In genomic region chr12:91673141-91673540, GRCm38 (mm10) we compare ENCODE assay signal across 11 mouse cellular contexts.
A peak's percentile ranks its signal among the peaks of the same experiment; 100 is the strongest.
DNase-seq lines count a peak whose midpoint lies in the region; ATAC-seq and TF ChIP-seq lines count a peak whose summit lies in the region.
"Had no signal": no experiment of that assay in that cellular context is flagged by ENCODE, and none has a peak within 500 bp of the region (broad histone marks: within the 10 kb centered on the region; RNA-seq: fewer than 3 reads in every experiment).

No protein-coding gene starts in this region.

- no peaks in the 10 kb centered on the region for H3K79me2 ChIP-seq in heart, adult 2 months (replicated peaks; ENCODE audit: control insufficient read depth, insufficient read depth, low read length)

- H3K9me3 ChIP-seq in heart, embryonic 11.5 days (replicated peaks; ENCODE audit: control insufficient read depth, low read length): no peaks in the 10 kb centered on the region
- no peaks in the 10 kb centered on the region for H3K9me3 ChIP-seq in E14TG2a.4 (ENCODE audit: low read length)
- H3K9me3 ChIP-seq: heart, embryonic 12.5 days; hindbrain, embryonic 15.5 days had no signal

- DNase-seq in heart, adult 2 months: no peak
- peak; percentile 10 for DNase-seq in left cerebral cortex, postnatal 4 days
- no peak for DNase-seq in left cerebral cortex, postnatal 25 days (ENCODE audit: low spot score in 2 of 2)
- DNase-seq in kidney, postnatal 4 days: peak; percentile 24 to 40
- no peak for DNase-seq in cerebellum, adult 11-12 months
- no peak for DNase-seq in right cerebral cortex, postnatal 14 days
- DNase-seq: adrenal gland, postnatal 10 days had no signal

- no peaks in the 10 kb centered on the region for H3K36me3 ChIP-seq in heart, adult 2 months (ENCODE audit: control insufficient read depth, insufficient read depth, low read length)
- H3K36me3 ChIP-seq in heart, embryonic 11.5 days (ENCODE audit: control insufficient read depth, insufficient read depth, low read length): no peaks in the 10 kb centered on the region
- peaks cover 59% of the 10 kb centered on the region for H3K36me3 ChIP-seq in E14TG2a.4 (ENCODE audit: insufficient read depth, low read length)
- H3K36me3 ChIP-seq: heart, embryonic 12.5 days; hindbrain, embryonic 15.5 days had no signal

- H3K4me2 ChIP-seq in heart, embryonic 11.5 days: no peak overlapping the region
- H3K4me2 ChIP-seq: heart, embryonic 12.5 days; hindbrain, embryonic 15.5 days had no signal

- H3K4me1 ChIP-seq in heart, adult 2 months (ENCODE audit: control insufficient read depth, insufficient read depth, low read length): peaks cover 3% of the 10 kb centered on the region
- peaks cover 4% of the 10 kb centered on the region; the same call in 1 of the 2 replicates for H3K4me1 ChIP-seq in heart, embryonic 11.5 days (ENCODE audit: control insufficient read depth, insufficient read depth, low read length)
- peaks cover 33% of the 10 kb centered on the region for H3K4me1 ChIP-seq in E14TG2a.4 (replicated peaks; ENCODE audit: low read depth, low read length)

- no peak overlapping the region for H3K27ac ChIP-seq in heart, adult 2 months
- no peak overlapping the region for H3K27ac ChIP-seq in heart, embryonic 11.5 days (ENCODE audit: low read depth, low read length)

- TF ChIP-seq POLR2A in heart, adult 2 months (IDR thresholded peaks at IDR 0.05; ENCODE audit: insufficient read depth, low read depth, low read length): no peak

- whole genome bisulfite sequencing in heart, adult 2 months: 84% methylated on average over 6 of the region's 6 CpGs
- 86% methylated on average over 6 of the region's 6 CpGs for WGBS in heart, embryonic 11.5 days (ENCODE audit: insufficient replicate concordance)

- peak; percentile 11; the same call in 1 of the 2 replicates for TF ChIP-seq CTCF in heart, adult 2 months (IDR thresholded peaks at IDR 0.05)
- TF ChIP-seq CTCF in E14TG2a.4 (conservative IDR thresholded peaks at IDR 0.05; ENCODE audit: low read length): peak; percentile 19

- H3K27me3 ChIP-seq in heart, adult 2 months (ENCODE audit: control insufficient read depth, insufficient read depth, low read length): no peaks in the 10 kb centered on the region
- no peaks in the 10 kb centered on the region for H3K27me3 ChIP-seq in heart, embryonic 11.5 days (ENCODE audit: control insufficient read depth, insufficient read depth, low read length)
- H3K27me3 ChIP-seq in E14TG2a.4 (ENCODE audit: insufficient read depth, low read length): no peaks in the 10 kb centered on the region
- H3K27me3 ChIP-seq: hindbrain, embryonic 15.5 days had no signal

- H3K9ac ChIP-seq in heart, adult 2 months (ENCODE audit: low read depth, low read length): no peak overlapping the region
- no peak overlapping the region for H3K9ac ChIP-seq in heart, embryonic 11.5 days (ENCODE audit: low read depth, low read length)
- H3K9ac ChIP-seq: heart, embryonic 12.5 days; hindbrain, embryonic 15.5 days had no signal

- intact Hi-C loops in heart, adult 2 months (cut with DNase I): no loop called here
- intact Hi-C loops in left cerebral cortex, postnatal 4 days (cut with DNase I): no loop called here
- intact Hi-C loops in left cerebral cortex, postnatal 25 days (cut with DNase I): no loop called here

- no peak overlapping the region for H3K4me3 ChIP-seq in heart, adult 2 months
- no peak overlapping the region for H3K4me3 ChIP-seq in heart, embryonic 11.5 days (ENCODE audit: low read depth, low read length)
- no peak overlapping the region for H3K4me3 ChIP-seq in E14TG2a.4 (replicated peaks; ENCODE audit: low read length)
- H3K4me3 ChIP-seq: heart, embryonic 12.5 days; hindbrain, embryonic 15.5 days had no signal

- no peak for TF ChIP-seq EP300 in heart, adult 2 months (IDR thresholded peaks at IDR 0.05; ENCODE audit: insufficient read depth, low read depth, low read length)

- ATAC-seq in heart, embryonic 11.5 days (replicated peaks; ENCODE audit: insufficient number of reproducible peaks, low FRiP score, low TSS enrichment): no peak

Comparison
In these comparisons a context has a peak if more than half of its experiments do, and no peak if none do; other contexts are left out.
1. DNase-seq: peak in left cerebral cortex, postnatal 4 days (single experiment) and kidney, postnatal 4 days (2 of 2); none in heart, adult 2 months (0 of 2), left cerebral cortex, postnatal 25 days (0 of 2), cerebellum, adult 11-12 months (single experiment) and right cerebral cortex, postnatal 14 days (single experiment).